Mouse (Mus musculus) olfactory bulb, adult 2 months (tissue): ENCODE data around the gene Dbn1.

ENCODE experiments used
- CTCF ChIP-seq: fragments of 200-500 bp; IDR thresholded peaks from 2 replicates; pipeline ENCODE4 v1.5.1; 2012; ENCODE audit warnings: low read depth, mild to moderate bottlenecking, low read length, moderate library complexity; ENCODE audit not compliant: insufficient read depth
- POLR2A ChIP-seq: fragments of 200-500 bp; IDR thresholded peaks from 2 replicates; pipeline ENCODE4 v1.6.1; 2012; ENCODE audit warnings: mild to moderate bottlenecking, low read depth, low read length, moderate library complexity; ENCODE audit not compliant: insufficient read depth

- no peak for TF ChIP-seq CTCF
- no peak for TF ChIP-seq POLR2A
Observed at GRCm38 (mm10) chr13:55449205-55449604, 38.7 kb downstream of the Dbn1 start.
